30 mouse cellular contexts compared by ENCODE assay signal in the genomic region with DNA sequence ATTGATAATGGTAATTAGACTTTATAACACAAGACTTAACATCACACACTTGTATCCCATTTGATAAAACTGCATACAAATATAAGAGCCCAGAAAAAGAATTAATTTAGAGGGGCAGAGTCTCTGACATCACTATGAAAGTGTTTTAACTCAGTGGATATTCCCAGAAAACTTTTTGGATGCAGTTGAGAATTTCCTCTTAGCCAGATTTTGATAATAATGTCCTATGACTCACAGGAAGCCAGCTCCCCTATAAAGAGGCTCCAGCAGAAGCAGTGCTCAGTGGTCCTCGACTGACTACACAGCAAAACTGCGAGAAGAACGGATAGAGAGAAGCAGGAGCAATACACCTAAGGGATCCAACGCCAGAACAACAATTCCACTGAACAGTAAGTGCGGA. TPM values are rescaled to one million over a fixed set of nuclear protein-coding genes. Genes with fewer than 3 reads are reported as not detected.
"Had no signal": no experiment of that assay in that cellular context is flagged by ENCODE, and none has a peak within 500 bp of the region (broad histone marks: within the 10 kb centered on the region; RNA-seq: fewer than 3 reads in every experiment).

Sele (plus strand) TSS at position 301 of the 400 bp plus-strand sequence.

- ATAC-seq: liver, embryonic 12.5 days; midbrain, embryonic 15.5 days had no signal

- H3K36me3 ChIP-seq: limb, embryonic 10.5 days; limb, embryonic 13.5 days; liver, embryonic 12.5 days; liver, embryonic 15.5 days; lung, embryonic 15.5 days; midbrain, embryonic 10.5 days; midbrain, embryonic 15.5 days; neural tube, embryonic 12.5 days; neural tube, embryonic 15.5 days had no signal

- H3K27ac ChIP-seq: kidney, postnatal 0 days; layer of hippocampus, adult 2 months; limb, embryonic 10.5 days; limb, embryonic 13.5 days; liver, embryonic 12.5 days; liver, embryonic 15.5 days; lung, embryonic 15.5 days; midbrain, embryonic 10.5 days; midbrain, embryonic 15.5 days; neural tube, embryonic 12.5 days; neural tube, embryonic 15.5 days; stomach, postnatal 0 days had no signal

- H3K4me3 ChIP-seq: layer of hippocampus, adult 2 months; limb, embryonic 10.5 days; limb, embryonic 13.5 days; liver, embryonic 12.5 days; liver, embryonic 15.5 days; lung, embryonic 15.5 days; megakaryocyte, embryonic 14.5 days; midbrain, embryonic 10.5 days; midbrain, embryonic 15.5 days; neural tube, embryonic 12.5 days; neural tube, embryonic 15.5 days had no signal

- H3K9ac ChIP-seq: limb, embryonic 13.5 days; liver, embryonic 12.5 days; liver, embryonic 15.5 days; lung, embryonic 15.5 days; midbrain, embryonic 15.5 days; neural tube, embryonic 12.5 days; neural tube, embryonic 15.5 days had no signal

- H3K4me2 ChIP-seq: limb, embryonic 13.5 days; liver, embryonic 12.5 days; liver, embryonic 15.5 days; lung, embryonic 15.5 days; midbrain, embryonic 15.5 days; neural tube, embryonic 12.5 days; neural tube, embryonic 15.5 days had no signal

- H3K4me1 ChIP-seq: limb, embryonic 10.5 days; limb, embryonic 13.5 days; liver, embryonic 12.5 days; liver, embryonic 15.5 days; lung, embryonic 15.5 days; midbrain, embryonic 15.5 days; neural tube, embryonic 12.5 days; neural tube, embryonic 15.5 days had no signal

- H3K9me3 ChIP-seq: limb, embryonic 10.5 days; limb, embryonic 13.5 days; liver, embryonic 12.5 days; liver, embryonic 15.5 days; lung, embryonic 15.5 days; megakaryocyte, embryonic 14.5 days; midbrain, embryonic 10.5 days; midbrain, embryonic 15.5 days; neural tube, embryonic 12.5 days; neural tube, embryonic 15.5 days had no signal

- DNase-seq: kidney, adult 2 months; kidney, postnatal 25 days; layer of hippocampus, adult 9-11 months; liver; lung, adult 18-20 months; lung, postnatal 10 days; lung, postnatal 36 days; right cerebral cortex, adult 18-20 months; right cerebral cortex, postnatal 14 days; right cerebral cortex, postnatal 4 days; thymus, adult 2 months; thymus, postnatal 25 days had no signal

- H3K27me3 ChIP-seq: limb, embryonic 13.5 days; liver, embryonic 12.5 days; liver, embryonic 15.5 days; lung, embryonic 15.5 days; midbrain, embryonic 15.5 days; neural tube, embryonic 12.5 days; neural tube, embryonic 15.5 days had no signal

RNA-seq across cellular contexts. Expression of gene Sele, which starts in this region (rescaled TPM):
- total RNA-seq: layer of hippocampus, adult 2 months; layer of hippocampus, postnatal 25 days; left cerebral cortex, postnatal 25 days had no signal
- polyA plus RNA-seq: kidney, embryonic 14.5 days; large intestine, adult 2 months; limb, embryonic 10.5 days; liver, embryonic 12.5 days; liver, embryonic 15.5 days; midbrain, embryonic 10.5 days; midbrain, embryonic 15.5 days; neural tube, embryonic 12.5 days; neural tube, embryonic 15.5 days; stomach, embryonic 14.5 days had no signal
